Mouse (Mus musculus): Measurements from ENCODE around the gene Hs6st3.

- TF ChIP-seq CTCF (IDR thresholded peaks at IDR 0.05; ENCODE audit: borderline replicate concordance, insufficient read depth, low read depth, low read length) (no peak), POLR2A (IDR thresholded peaks at IDR 0.05; ENCODE audit: borderline replicate concordance, insufficient read depth, low read length) (no peak)
These were observed 594.1 kb downstream of the Hs6st3 start for GRCm38 (mm10) chr14:119732219-119732618.
